Mouse (Mus musculus): Measurements from ENCODE around the gene Utp14b.

- TF ChIP-seq TAL1 (IDR thresholded peaks at IDR 0.05; ENCODE audit: low read length), result no peak
- TF ChIP-seq GATA1 (IDR thresholded peaks at IDR 0.05; ENCODE audit: low read length), result no peak
These were observed 44.6 kb downstream of the Utp14b start for GRCm38 (mm10) chr1:78702282-78702963.

Measured in erythroblast, embryonic 14.5 days (primary cell).